Mouse (Mus musculus) myocyte (in vitro differentiated cells): ENCODE measurements around the gene Pax1. TPM values are rescaled to one million over a fixed set of nuclear protein-coding genes. Genes with fewer than 3 reads are reported as not detected.

Experiments
- H3K27me3 ChIP-seq: one replicate; pipeline ENCODE4 v1.6.1; 2011; ENCODE audit not compliant: control insufficient read depth, insufficient read depth, insufficient read length
- H3K36me3 ChIP-seq: one replicate; pipeline ENCODE4 v1.6.1; 2011; ENCODE audit not compliant: control insufficient read depth, insufficient read depth
- H3K4me2 ChIP-seq: one replicate; pipeline ENCODE4 v1.6.1; 2011; ENCODE audit warnings: low read depth, control low read depth
- H3K4me3 ChIP-seq: one replicate; pipeline ENCODE4 v1.5.1; 2011; ENCODE audit warnings: mild to moderate bottlenecking, control low read depth, moderate library complexity
- H3K79me2 ChIP-seq: one replicate; pipeline ENCODE4 v1.6.1; 2011; ENCODE audit not compliant: control insufficient read depth, insufficient read depth
- H3ac ChIP-seq: one replicate; pipeline ENCODE4 v1.6.1; 2011; ENCODE audit not compliant: control insufficient read depth, insufficient read length
- CEBPB ChIP-seq: IDR thresholded peaks from 2 replicates; pipeline ENCODE4 v1.6.1; 2011; ENCODE audit warnings: mild to moderate bottlenecking, moderate library complexity; ENCODE audit not compliant: poor library complexity, insufficient read depth, severe bottlenecking
- E2F4 ChIP-seq: IDR thresholded peaks from one replicate; pipeline ENCODE4 v1.6.1; 2011; ENCODE audit warnings: mild to moderate bottlenecking, control low read depth, moderate library complexity; ENCODE audit not compliant: insufficient read depth
- MAX ChIP-seq: IDR thresholded peaks from one replicate; pipeline ENCODE4 v1.6.1; 2011; ENCODE audit warnings: low read depth, mild to moderate bottlenecking, control low read depth
- MYOD1 ChIP-seq, 3 experiments: IDR thresholded peaks; one replicate each; pipeline ENCODE4 v1.6.1; 2011; ENCODE audit warnings: control low read depth in 2 of 3, low read depth in 2 of 3, mild to moderate bottlenecking in 2 of 3, moderate library complexity in 1 of 3; ENCODE audit not compliant: insufficient read length in 2 of 3, control insufficient read depth in 1 of 3
- MYOG ChIP-seq, 3 experiments: IDR thresholded peaks; one replicate each; pipeline ENCODE4 v1.6.1; 2011; ENCODE audit warnings: control low read depth in 2 of 3, low read depth in 2 of 3, mild to moderate bottlenecking in 2 of 3; ENCODE audit not compliant: insufficient read length in 2 of 3, control insufficient read depth in 1 of 3, insufficient read depth in 1 of 3
- POLR2A ChIP-seq: IDR thresholded peaks from one replicate; pipeline ENCODE4 v1.6.1; 2011; ENCODE audit warnings: low read depth, mild to moderate bottlenecking, control low read depth, moderate library complexity; ENCODE audit not compliant: insufficient read length
- POLR2AphosphoS2 ChIP-seq: IDR thresholded peaks from one replicate; pipeline ENCODE4 v1.6.1; 2011; ENCODE audit warnings: low read depth, control low read depth; ENCODE audit not compliant: insufficient read length
- REST ChIP-seq: IDR thresholded peaks from one replicate; pipeline ENCODE4 v1.6.1; 2011; ENCODE audit warnings: mild to moderate bottlenecking, control low read depth, moderate library complexity; ENCODE audit not compliant: insufficient read depth, insufficient read length
- SRF ChIP-seq: IDR thresholded peaks from one replicate; pipeline ENCODE4 v1.6.1; 2011; ENCODE audit warnings: low read depth; ENCODE audit not compliant: control insufficient read depth, insufficient read length
- TCF12 ChIP-seq: IDR thresholded peaks from one replicate; pipeline ENCODE4 v1.6.1; 2011; ENCODE audit warnings: mild to moderate bottlenecking, control low read depth; ENCODE audit not compliant: poor library complexity, insufficient read depth, severe bottlenecking
- TCF3 ChIP-seq: IDR thresholded peaks from one replicate; pipeline ENCODE4 v1.6.1; 2011; ENCODE audit warnings: low read depth, control low read depth; ENCODE audit not compliant: insufficient read length
- USF1 ChIP-seq: IDR thresholded peaks from one replicate; pipeline ENCODE4 v1.6.1; 2011; ENCODE audit warnings: low read depth, mild to moderate bottlenecking, control low read depth, moderate library complexity
- polyA plus RNA-seq: library from polyadenylated mRNA; unstranded; fragments of >200 nt; fragmentation: generic; extraction: Trizol; gene quantifications from one replicate; pipeline ENCODE4 v1.2.1, GENCODE M21; 2012; ENCODE audit warnings: missing spikeins

Gene Pax1
- polyA plus RNA-seq: not detected

- no peak within 1 kb of the TSS for H3K4me2 ChIP-seq
- no peak within 1 kb of the TSS for H3K4me3 ChIP-seq
- no peaks in the 10 kb centered on the region for H3K27me3 ChIP-seq
- H3ac ChIP-seq: no peak within 1 kb of the TSS
- TF ChIP-seq USF1: no peak
- TF ChIP-seq MAX: no peak
- no peak for TF ChIP-seq E2F4
- TF ChIP-seq TCF3: no peak
- TF ChIP-seq SRF: no peak
- no peak for TF ChIP-seq MYOD1 (IDR thresholded peaks at IDR 0.05; ENCODE audit: control insufficient read depth in 1 of 3, insufficient read length in 2 of 3, low read depth in 2 of 3)
- no peak for TF ChIP-seq POLR2A
- no peak for TF ChIP-seq CEBPB
- TF ChIP-seq REST: no peak
- no peaks in the 10 kb centered on the region for H3K79me2 ChIP-seq
- H3K36me3 ChIP-seq: no peaks in the 10 kb centered on the region
Measured at GRCm38 (mm10) chr2:147361581-147361980, at the start of gene Pax1. Gene Pax1, plus strand, starts transcription at chr2:147361925.

GRCm38 (mm10) chr2:147321036-147321435, 40.7 kb upstream of the Pax1 start:
- TF ChIP-seq TCF3: no peak
- TF ChIP-seq POLR2AphosphoS2: no peak
- no peak for TF ChIP-seq SRF
- no peak for TF ChIP-seq TCF12
- no peak for TF ChIP-seq MYOD1 (IDR thresholded peaks at IDR 0.05; ENCODE audit: control insufficient read depth in 1 of 3, insufficient read length in 2 of 3, low read depth in 2 of 3)
- TF ChIP-seq CEBPB: no peak
- TF ChIP-seq MYOG (IDR thresholded peaks at IDR 0.05; ENCODE audit: control insufficient read depth in 1 of 3, insufficient read depth in 1 of 3, insufficient read length in 2 of 3, low read depth in 2 of 3): no peak
- no peaks in the 10 kb centered on the region for H3K79me2 ChIP-seq

DNA sequence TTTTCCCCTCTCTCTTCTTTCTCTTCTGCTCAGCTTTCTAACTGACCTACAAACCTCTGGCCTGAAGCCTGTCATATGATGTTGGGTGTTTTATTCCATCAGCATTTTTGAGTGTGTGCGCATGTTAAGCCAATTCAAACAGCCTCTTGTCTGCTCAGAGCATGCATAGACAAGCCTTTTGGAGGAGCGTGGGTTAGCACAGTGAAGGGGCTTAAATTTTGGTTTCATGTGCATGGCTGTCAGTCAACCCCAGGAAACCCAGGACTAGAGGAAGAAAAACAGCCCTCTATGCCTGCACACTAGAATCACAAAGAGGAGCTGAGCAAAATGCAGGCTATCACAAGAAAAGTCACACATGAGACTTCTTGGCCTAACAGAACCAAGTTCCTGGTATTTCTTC, 36.5 kb upstream of the Pax1 start:
- TF ChIP-seq POLR2A (no peak), MAX (no peak), TCF12 (no peak), MYOD1 (IDR thresholded peaks at IDR 0.05; ENCODE audit: control insufficient read depth in 1 of 3, insufficient read length in 2 of 3, low read depth in 2 of 3) (no peak), SRF (no peak), REST (no peak), E2F4 (no peak), USF1 (no peak), POLR2AphosphoS2 (no peak), MYOG (IDR thresholded peaks at IDR 0.05; ENCODE audit: control insufficient read depth in 1 of 3, insufficient read depth in 1 of 3, insufficient read length in 2 of 3, low read depth in 2 of 3) (no peak), TCF3 (no peak), CEBPB (no peak)
- H3ac ChIP-seq: no peak overlapping the region
- no peak overlapping the region for H3K4me2 ChIP-seq
- no peak overlapping the region for H3K4me3 ChIP-seq
- no peaks in the 10 kb centered on the region for H3K79me2 ChIP-seq
- no peaks in the 10 kb centered on the region for H3K27me3 ChIP-seq
- no peaks in the 10 kb centered on the region for H3K36me3 ChIP-seq

More at GRCm38 (mm10) chr2:147321036-147321435, 40.7 kb upstream of the Pax1 start:
- Histone ChIP-seq H3K4me2 (no peak overlapping the region), H3K4me3 (no peak overlapping the region), H3K36me3 (no peaks in the 10 kb centered on the region), H3ac (no peak overlapping the region), H3K27me3 (no peaks in the 10 kb centered on the region)

GRCm38 (mm10) chr2:147332731-147333130, 29.0 kb upstream of the Pax1 start:
- Histone ChIP-seq H3ac (no peak overlapping the region), H3K27me3 (no peaks in the 10 kb centered on the region), H3K79me2 (no peaks in the 10 kb centered on the region), H3K36me3 (no peaks in the 10 kb centered on the region), H3K4me3 (no peak overlapping the region), H3K4me2 (no peak overlapping the region)
- TF ChIP-seq SRF (no peak), MYOD1 (IDR thresholded peaks at IDR 0.05; ENCODE audit: control insufficient read depth in 1 of 3, insufficient read length in 2 of 3, low read depth in 2 of 3) (no peak), CEBPB (no peak), REST (no peak), E2F4 (no peak), USF1 (no peak), TCF3 (no peak), TCF12 (no peak), MAX (no peak)

- TF ChIP-seq MAX (no peak), POLR2AphosphoS2 (no peak), POLR2A (no peak), SRF (no peak), MYOD1 (IDR thresholded peaks at IDR 0.05; ENCODE audit: control insufficient read depth in 1 of 3, insufficient read length in 2 of 3, low read depth in 2 of 3) (no peak), REST (no peak), CEBPB (no peak), TCF12 (no peak), E2F4 (no peak), USF1 (no peak), TCF3 (no peak), MYOG (IDR thresholded peaks at IDR 0.05; ENCODE audit: control insufficient read depth in 1 of 3, insufficient read depth in 1 of 3, insufficient read length in 2 of 3, low read depth in 2 of 3) (no peak)
- Histone ChIP-seq H3K27me3 (no peaks in the 10 kb centered on the region), H3K79me2 (no peaks in the 10 kb centered on the region), H3ac (no peak overlapping the region), H3K4me3 (no peak overlapping the region), H3K4me2 (no peak overlapping the region), H3K36me3 (no peaks in the 10 kb centered on the region)
Measured at GRCm38 (mm10) chr2:147338729-147339128, 23.0 kb upstream of the Pax1 start.
